Mouse (Mus musculus) hindbrain, embryonic 13.5 days (tissue): ENCODE data around the gene Sod3. TPM values are rescaled to one million over a fixed set of nuclear protein-coding genes. Genes with fewer than 3 reads are reported as not detected.

Experiments
- ATAC-seq: fragments of 200-750 bp; cut with Nextera tagmentation; 2 replicates; pipeline ENCODE4 v1.8.0; 2017; ENCODE audit warnings: moderate TSS enrichment; ENCODE audit not compliant: low FRiP score
- H3K27ac ChIP-seq: fragments of 300-500 bp; sonication (generic); 2 replicates; pipeline ENCODE4 v1.5.1; 2015; ENCODE audit warnings: inconsistent platforms, mild to moderate bottlenecking, moderate library complexity
- H3K27me3 ChIP-seq: fragments of 300-500 bp; sonication (generic); 2 replicates; pipeline ENCODE4 v1.6.1; 2015; ENCODE audit warnings: mild to moderate bottlenecking, inconsistent platforms
- H3K36me3 ChIP-seq: fragments of 300-500 bp; sonication (generic); 2 replicates; pipeline ENCODE4 v1.6.1; 2015; ENCODE audit warnings: mild to moderate bottlenecking, inconsistent platforms
- H3K4me1 ChIP-seq: fragments of 300-500 bp; sonication (generic); replicated peaks from 2 replicates; pipeline ENCODE4 v1.6.1; 2015; ENCODE audit warnings: inconsistent platforms
- H3K4me2 ChIP-seq: fragments of 300-500 bp; sonication (generic); 2 replicates; pipeline ENCODE4 v1.6.1; 2015; ENCODE audit warnings: inconsistent platforms, mild to moderate bottlenecking, moderate library complexity
- H3K4me3 ChIP-seq: fragments of 300-500 bp; sonication (generic); 2 replicates; pipeline ENCODE4 v1.5.1; 2015; ENCODE audit warnings: mild to moderate bottlenecking, inconsistent platforms
- H3K9ac ChIP-seq: fragments of 300-500 bp; sonication (generic); 2 replicates; pipeline ENCODE4 v1.6.1; 2015; ENCODE audit warnings: mild to moderate bottlenecking, inconsistent platforms
- H3K9me3 ChIP-seq: fragments of 300-500 bp; sonication (generic); 2 replicates; pipeline ENCODE4 v1.6.1; 2016; ENCODE audit warnings: inconsistent platforms
- WGBS: fragments of 180-500 bp; shearing (Covaris S2); methylation state at CpG from one replicate; pipeline ENCODE4 v1.1.7; 2015; 5-methylcytosine and 5-hydroxymethylcytosine counted together
- polyA plus RNA-seq: library from polyadenylated mRNA; unstranded; fragments of >200 nt; fragmentation: Nextera tagmentation; extraction: Ambion mirVana; gene quantifications from 2 replicates; pipeline ENCODE4 v1.2.1, GENCODE M21; 2015

The Sod3 gene
- polyA plus RNA-seq, 1 experiment from 2014 or later = 1.2 TPM

DNA sequence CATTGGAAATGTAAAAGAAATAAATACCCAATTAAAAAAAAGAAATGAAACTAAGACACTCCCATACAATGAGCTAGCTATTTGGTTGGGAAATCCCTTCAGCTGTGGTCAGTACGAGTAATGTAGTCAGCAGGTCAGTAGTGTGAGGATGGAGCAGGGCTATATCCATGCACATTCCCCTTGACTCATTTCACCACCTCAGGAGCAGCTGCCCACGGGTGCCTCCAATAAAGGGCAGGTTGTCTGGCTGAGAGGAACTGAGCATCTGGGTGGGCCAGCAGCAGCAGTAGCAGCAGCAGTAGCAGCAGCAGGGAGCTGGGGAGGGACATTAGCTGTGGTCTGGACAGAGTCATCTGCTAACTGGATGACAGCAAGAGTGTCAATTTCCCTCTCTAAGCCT, 22.4 kb downstream of the Sod3 start:
- peaks cover 4% of the 10 kb centered on the region; the same call in 1 of the 2 replicates for H3K4me1 ChIP-seq
- H3K27ac ChIP-seq = no peak overlapping the region
- H3K27me3 ChIP-seq = no peaks in the 10 kb centered on the region
- H3K9me3 ChIP-seq = no peaks in the 10 kb centered on the region
- H3K4me2 ChIP-seq = no peak overlapping the region
- peaks cover 12% of the 10 kb centered on the region for H3K36me3 ChIP-seq
- 83% methylated on average over 2 of the region's 2 CpGs for WGBS
- no peak overlapping the region for H3K4me3 ChIP-seq
- ATAC-seq = no peak
- H3K9ac ChIP-seq = no peak overlapping the region

GRCm38 (mm10) chr5:52388092-52388749, 24.6 kb downstream of the Sod3 start:
- no peak for ATAC-seq
- Histone ChIP-seq H3K4me1 (no peaks in the 10 kb centered on the region), H3K27me3 (no peaks in the 10 kb centered on the region), H3K9me3 (no peaks in the 10 kb centered on the region), H3K27ac (no peak overlapping the region), H3K4me3 (no peak overlapping the region), H3K4me2 (no peak overlapping the region), H3K36me3 (peaks cover 12% of the 10 kb centered on the region), H3K9ac (no peak overlapping the region)
- WGBS = 76% methylated on average over 7 of the region's 7 CpGs

- Histone ChIP-seq H3K9me3 (no peaks in the 10 kb centered on the region), H3K9ac (no peak overlapping the region), H3K27me3 (no peaks in the 10 kb centered on the region), H3K4me1 (no peaks in the 10 kb centered on the region), H3K4me2 (no peak overlapping the region), H3K4me3 (no peak overlapping the region), H3K36me3 (peaks cover 12% of the 10 kb centered on the region), H3K27ac (no peak overlapping the region)
- no peak for ATAC-seq
- 93% methylated on average over 6 of the region's 6 CpGs for WGBS
Measured at GRCm38 (mm10) chr5:52390381-52390780, 26.8 kb downstream of the Sod3 start.

DNA sequence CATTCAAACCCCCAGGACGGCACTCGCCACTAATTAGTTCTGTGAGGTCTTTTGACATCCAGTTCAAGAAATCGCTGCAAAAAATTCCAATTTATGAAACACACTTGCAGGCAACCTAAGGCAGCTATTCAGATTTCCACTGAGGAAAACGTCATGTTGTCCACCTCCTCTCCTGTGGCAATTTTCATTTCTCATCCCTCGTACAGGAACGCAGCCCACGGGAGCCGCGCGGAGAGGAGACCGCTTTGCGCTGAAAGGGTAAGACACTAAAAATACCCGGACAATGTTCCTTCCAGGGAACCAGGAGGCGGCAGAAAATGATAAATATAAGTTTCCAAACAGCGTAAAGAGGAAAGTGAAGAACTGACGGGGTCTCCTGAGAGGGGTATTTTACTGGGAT, 27.9 kb downstream of the Sod3 start:
- ATAC-seq = no peak
- Histone ChIP-seq H3K4me2 (no peak overlapping the region), H3K27ac (no peak overlapping the region; the same call in 1 of the 2 replicates), H3K4me1 (no peaks in the 10 kb centered on the region), H3K4me3 (no peak overlapping the region), H3K9me3 (no peaks in the 10 kb centered on the region), H3K27me3 (no peaks in the 10 kb centered on the region), H3K9ac (no peak overlapping the region), H3K36me3 (peaks cover 12% of the 10 kb centered on the region)
- 80% methylated on average over 16 of the region's 16 CpGs for WGBS

DNA sequence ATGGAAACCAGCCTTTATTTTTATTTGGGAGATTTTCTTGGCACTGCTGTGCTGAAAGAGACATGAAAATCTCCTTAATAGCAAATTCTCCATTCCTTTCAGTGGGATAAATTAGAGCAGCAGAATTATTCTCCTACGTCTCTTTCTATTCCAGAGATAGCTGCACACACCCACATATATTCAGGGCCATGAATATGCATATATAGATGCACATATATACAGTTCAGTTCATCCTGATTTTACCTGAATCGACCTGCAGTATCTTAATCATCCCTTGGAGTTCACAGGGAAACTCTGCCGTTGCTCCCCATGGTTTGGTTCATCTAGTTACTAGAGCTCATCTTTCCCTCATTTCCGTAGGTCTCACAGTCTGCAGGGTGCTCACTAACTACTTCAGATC, 30.2 kb downstream of the Sod3 start:
- WGBS = 87% methylated on average over 4 of the region's 4 CpGs
- Histone ChIP-seq H3K9ac (no peak overlapping the region), H3K4me1 (no peaks in the 10 kb centered on the region), H3K27ac (no peak overlapping the region), H3K27me3 (no peaks in the 10 kb centered on the region), H3K36me3 (peaks cover 12% of the 10 kb centered on the region), H3K9me3 (no peaks in the 10 kb centered on the region), H3K4me3 (no peak overlapping the region), H3K4me2 (no peak overlapping the region)
- ATAC-seq = no peak

DNA sequence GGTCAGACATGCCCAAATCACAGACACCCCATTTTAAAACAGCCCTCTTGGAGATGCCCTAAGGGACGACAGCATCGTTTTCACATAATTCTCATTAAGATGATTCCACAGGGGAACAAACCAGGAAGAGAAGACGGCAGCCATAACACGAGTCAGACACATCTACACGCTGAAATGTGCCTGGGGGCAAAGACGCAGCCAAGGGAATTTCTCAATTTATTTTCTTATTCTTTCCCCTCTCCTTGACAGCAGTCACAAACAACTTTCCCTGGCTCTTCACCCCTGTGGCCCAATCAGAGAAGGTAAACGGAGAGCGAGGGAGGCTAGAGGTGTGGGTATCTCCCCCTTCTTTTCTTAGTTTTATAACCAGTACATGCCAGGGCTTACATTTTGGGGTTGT, 40.8 kb downstream of the Sod3 start:
- peaks cover 16% of the 10 kb centered on the region for H3K4me1 ChIP-seq
- H3K36me3 ChIP-seq = peaks cover 4% of the 10 kb centered on the region; the same call in 1 of the 2 replicates
- H3K4me3 ChIP-seq = no peak overlapping the region
- peak; percentile 45; the same call in 1 of the 2 replicates for ATAC-seq
- no peaks in the 10 kb centered on the region for H3K9me3 ChIP-seq
- no peak overlapping the region for H3K4me2 ChIP-seq
- WGBS = 68% methylated on average over 8 of the region's 8 CpGs
- H3K27me3 ChIP-seq = no peaks in the 10 kb centered on the region
- H3K9ac ChIP-seq = no peak overlapping the region
- no peak overlapping the region for H3K27ac ChIP-seq

DNA sequence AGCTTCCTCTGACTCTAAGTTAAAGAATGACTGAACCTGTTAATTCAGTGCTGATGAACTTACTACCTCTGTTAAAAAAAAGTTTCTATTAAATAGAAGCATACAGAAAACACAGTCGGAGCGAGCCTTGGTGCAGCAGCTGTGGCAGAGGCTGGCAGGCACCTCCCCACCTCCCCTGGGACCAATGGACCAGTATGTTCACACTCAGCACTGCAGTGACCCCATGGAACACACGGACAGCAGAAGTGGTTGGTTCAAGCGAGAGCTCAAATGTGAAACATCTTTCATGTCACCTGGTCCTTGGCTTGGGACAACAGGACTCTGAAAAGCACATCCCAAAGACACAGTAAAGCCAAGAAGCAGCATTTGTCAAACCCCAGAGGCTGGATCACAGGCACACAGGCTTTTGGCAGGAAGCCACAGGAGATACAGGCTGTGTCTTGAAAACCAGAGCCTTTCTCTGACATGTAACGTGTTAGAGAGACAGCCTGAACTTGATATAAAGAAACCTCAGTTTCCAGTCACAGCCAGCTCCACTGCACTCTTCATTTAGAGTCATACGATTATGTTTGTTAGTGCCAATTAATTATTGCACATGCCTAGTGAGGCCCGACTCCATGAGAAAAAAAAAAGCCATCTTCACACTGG, 45.2 kb downstream of the Sod3 start:
- Histone ChIP-seq H3K9me3 (0 out of 2 replicates have a peak, but pooled peaks cover 4% of the 10 kb centered on the region), H3K27me3 (no peaks in the 10 kb centered on the region), H3K27ac (0 out of 2 replicates have a peak overlapping the region, but pooled peaks have one; percentile 2), H3K4me2 (no peak overlapping the region), H3K4me1 (peaks cover 17% of the 10 kb centered on the region), H3K9ac (no peak overlapping the region), H3K36me3 (no peaks in the 10 kb centered on the region), H3K4me3 (no peak overlapping the region)
- WGBS = 58% methylated on average over 7 of the region's 7 CpGs
- no peak for ATAC-seq

DNA sequence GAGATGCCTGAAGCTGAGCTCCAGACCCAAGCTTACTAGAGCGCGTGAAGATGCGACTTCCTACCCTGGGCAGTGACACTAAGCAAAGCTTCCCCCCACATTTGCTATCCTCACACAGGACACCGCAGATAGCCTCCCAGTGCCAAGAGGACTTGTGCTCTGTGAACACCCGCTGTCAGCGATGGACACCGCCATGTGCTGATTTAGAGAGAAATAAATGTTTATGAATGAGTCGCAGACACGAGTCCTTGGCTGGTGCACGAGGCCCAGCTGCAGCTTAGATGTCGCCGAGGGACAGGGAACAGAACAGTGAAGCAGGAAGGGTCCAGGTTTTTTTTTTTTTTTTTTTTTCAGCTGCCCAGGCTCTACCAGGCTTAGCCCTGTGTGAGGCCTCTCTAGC, 46.6 kb downstream of the Sod3 start:
- H3K36me3 ChIP-seq = no peaks in the 10 kb centered on the region
- no peaks in the 10 kb centered on the region for H3K27me3 ChIP-seq
- H3K9ac ChIP-seq = no peak overlapping the region
- H3K4me2 ChIP-seq = no peak overlapping the region
- WGBS = 81% methylated on average over 12 of the region's 12 CpGs
- H3K4me3 ChIP-seq = no peak overlapping the region
- H3K9me3 ChIP-seq = 0 out of 2 replicates have a peak, but pooled peaks cover 6% of the 10 kb centered on the region
- ATAC-seq = no peak
- no peak overlapping the region for H3K27ac ChIP-seq
- H3K4me1 ChIP-seq = peaks cover 19% of the 10 kb centered on the region

DNA sequence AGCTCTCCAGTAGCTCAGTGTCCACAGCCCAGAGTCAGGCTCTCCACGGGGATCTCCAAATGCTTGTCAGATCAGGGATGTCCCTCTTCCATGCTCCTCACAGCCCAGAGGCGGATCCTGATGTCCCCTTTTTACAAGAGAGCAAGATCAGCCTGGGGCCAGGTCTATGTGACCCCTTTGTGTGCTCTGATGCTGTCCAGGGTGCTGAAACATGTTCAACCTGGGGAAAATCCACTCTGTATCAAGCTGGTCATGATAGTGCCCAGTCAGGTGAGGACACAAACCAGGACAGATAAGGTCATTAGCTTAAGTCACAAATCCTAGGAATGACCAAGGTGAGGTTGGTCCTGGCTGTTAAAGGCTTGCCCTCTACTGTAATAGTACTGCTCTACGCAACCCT, 48.0 kb downstream of the Sod3 start:
- Histone ChIP-seq H3K27me3 (no peaks in the 10 kb centered on the region), H3K27ac (no peak overlapping the region), H3K4me3 (no peak overlapping the region), H3K4me2 (no peak overlapping the region), H3K9ac (no peak overlapping the region), H3K4me1 (peaks cover 20% of the 10 kb centered on the region), H3K36me3 (no peaks in the 10 kb centered on the region), H3K9me3 (0 out of 2 replicates have a peak, but pooled peaks cover 6% of the 10 kb centered on the region)
- WGBS = 68% methylated on average over 3 of the region's 3 CpGs
- ATAC-seq = no peak

DNA sequence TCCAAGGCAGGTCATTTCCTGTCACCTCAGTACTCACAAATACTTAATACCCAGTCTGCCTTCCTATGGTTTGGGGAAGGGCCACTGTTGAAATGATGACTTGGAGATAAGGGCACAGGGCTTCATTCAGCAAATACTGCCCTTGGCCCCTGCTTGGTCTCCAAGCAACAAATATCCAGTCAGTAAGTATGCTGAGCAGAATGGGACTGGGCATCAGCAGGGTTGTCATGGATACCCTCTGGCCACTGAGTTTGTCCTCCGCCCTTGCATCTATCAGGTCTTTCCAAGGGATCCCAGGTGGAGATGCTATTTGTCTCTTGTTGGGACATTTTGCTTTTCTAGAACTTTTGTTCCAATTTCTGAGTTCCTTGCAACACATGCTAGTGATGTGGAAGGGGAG, 51.6 kb downstream of the Sod3 start:
- Histone ChIP-seq H3K9me3 (0 out of 2 replicates have a peak, but pooled peaks cover 6% of the 10 kb centered on the region), H3K36me3 (no peaks in the 10 kb centered on the region), H3K27me3 (no peaks in the 10 kb centered on the region), H3K9ac (no peak overlapping the region), H3K4me3 (no peak overlapping the region), H3K27ac (no peak overlapping the region), H3K4me1 (peaks cover 6% of the 10 kb centered on the region; the same call in 1 of the 2 replicates), H3K4me2 (no peak overlapping the region)
- WGBS = 53% methylated on average over 1 of the region's 1 CpGs
- ATAC-seq = peak; percentile 57; the same call in 1 of the 2 replicates

- no peak overlapping the region for H3K27ac ChIP-seq
- H3K4me2 ChIP-seq = no peak overlapping the region
- no peaks in the 10 kb centered on the region for H3K27me3 ChIP-seq
- H3K9me3 ChIP-seq = 0 out of 2 replicates have a peak, but pooled peaks cover 6% of the 10 kb centered on the region
- H3K36me3 ChIP-seq = no peaks in the 10 kb centered on the region
- peaks cover 6% of the 10 kb centered on the region; the same call in 1 of the 2 replicates for H3K4me1 ChIP-seq
- 90% methylated on average over 6 of the region's 6 CpGs for WGBS
- no peak for ATAC-seq
- no peak overlapping the region for H3K4me3 ChIP-seq
- H3K9ac ChIP-seq = no peak overlapping the region
Measured at GRCm38 (mm10) chr5:52415917-52416316, 52.3 kb downstream of the Sod3 start.

DNA sequence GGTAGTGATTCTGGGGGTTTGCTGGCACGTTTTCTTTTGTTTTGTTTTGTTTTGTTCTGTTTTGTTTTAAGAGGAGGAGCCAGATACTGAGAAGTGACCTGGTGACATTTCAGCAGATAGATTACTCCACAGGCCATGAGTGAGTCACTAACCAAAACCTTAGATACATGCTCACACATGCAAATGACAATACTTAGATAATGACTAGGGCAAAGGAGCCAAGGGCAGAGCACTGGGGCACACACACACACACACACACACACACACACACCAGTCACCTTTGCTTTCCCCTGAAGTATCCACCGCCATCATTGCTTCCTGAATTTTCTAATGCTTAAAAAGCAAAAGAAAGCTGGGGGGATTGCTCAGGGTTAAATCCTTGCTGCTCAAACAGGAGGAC, 52.9 kb downstream of the Sod3 start:
- no peak overlapping the region for H3K9ac ChIP-seq
- H3K4me2 ChIP-seq = no peak overlapping the region
- H3K36me3 ChIP-seq = no peaks in the 10 kb centered on the region
- ATAC-seq = no peak
- 0 out of 2 replicates have a peak, but pooled peaks cover 6% of the 10 kb centered on the region for H3K9me3 ChIP-seq
- WGBS = 54% methylated on average over 2 of the region's 2 CpGs
- no peaks in the 10 kb centered on the region for H3K27me3 ChIP-seq
- H3K4me3 ChIP-seq = no peak overlapping the region
- no peak overlapping the region for H3K27ac ChIP-seq
- H3K4me1 ChIP-seq = peaks cover 6% of the 10 kb centered on the region; the same call in 1 of the 2 replicates
